Mouse (Mus musculus) kidney, adult 18-20 months (tissue): ENCODE data around the gene 4930578C19Rik.
A peak's percentile ranks its signal among the peaks of the same experiment; 100 is the strongest.
"Not testable (repeated sequence)": the region's sequence is repeated elsewhere in the genome, so short reads cannot be mapped to it uniquely, and the experiment has no call there.

Experiments
- DNase-seq: peaks from one replicate; pipeline ENCODE4 v3.0.0; 2021

4930578C19Rik gene

DNA sequence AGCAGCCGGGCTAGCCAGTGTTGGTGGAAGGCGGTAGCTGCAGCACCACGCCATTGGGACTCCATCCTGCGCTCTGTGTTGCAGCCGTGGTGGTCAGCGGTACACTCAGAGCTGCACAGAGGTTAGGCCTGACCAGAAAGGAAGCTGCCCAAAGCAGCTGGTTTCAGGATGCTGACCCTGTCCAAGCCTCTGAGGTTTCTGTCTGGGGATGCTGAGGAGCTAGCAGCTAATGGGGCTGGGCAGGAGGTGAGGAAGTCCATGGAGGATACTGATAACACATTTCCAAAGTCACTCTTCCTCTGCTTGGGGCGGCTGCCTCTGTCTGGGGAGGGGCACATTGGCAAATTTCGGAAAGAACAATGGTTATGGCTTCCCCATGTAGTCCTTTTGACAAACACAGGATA is at the start of gene 4930578C19Rik:
Gene 4930578C19Rik, minus strand, starts transcription at position 200 of the 404 bp plus-strand sequence.
- DNase-seq: peak; percentile 9

DNA sequence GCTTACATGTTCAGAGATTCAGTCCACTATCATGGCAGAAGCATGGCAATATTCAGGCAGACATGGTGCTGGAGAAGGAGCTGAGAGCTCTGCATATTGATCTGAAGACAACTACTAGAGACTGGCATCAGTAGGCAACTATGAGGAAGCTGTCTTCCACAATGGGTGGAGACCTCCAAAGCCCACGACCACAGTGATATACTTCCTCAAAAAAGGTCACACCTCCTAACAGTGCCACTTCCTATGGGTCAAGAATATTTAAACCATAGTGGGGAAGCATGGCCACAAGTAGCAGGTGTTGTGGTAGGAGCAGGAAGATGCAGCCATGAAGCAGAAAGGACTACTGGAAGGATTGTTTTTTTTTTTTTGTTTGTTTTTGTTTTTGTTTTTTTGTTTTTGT is 6.5 kb upstream of the 4930578C19Rik start:
- DNase-seq: no peak

DNA sequence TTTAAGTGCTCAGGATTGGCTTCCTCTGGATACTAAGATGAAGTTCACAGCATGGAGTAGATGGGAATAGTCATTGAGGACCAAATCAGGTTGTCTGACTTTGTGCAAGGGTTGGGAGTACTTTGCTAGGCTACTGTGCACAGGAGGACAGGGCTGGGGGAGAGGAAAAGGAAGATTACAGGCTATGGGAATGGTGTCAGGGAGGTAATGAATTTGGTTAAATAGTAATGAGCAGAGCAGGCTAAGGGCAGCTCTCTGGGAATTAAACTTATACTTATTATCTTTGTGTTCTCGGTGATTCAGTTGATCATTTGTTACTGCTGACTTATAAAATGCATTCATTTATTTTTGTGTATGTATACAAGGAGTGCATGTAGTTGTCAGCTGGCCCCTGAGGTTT is 1.7 kb upstream of the 4930578C19Rik start:
- no peak for DNase-seq

DNA sequence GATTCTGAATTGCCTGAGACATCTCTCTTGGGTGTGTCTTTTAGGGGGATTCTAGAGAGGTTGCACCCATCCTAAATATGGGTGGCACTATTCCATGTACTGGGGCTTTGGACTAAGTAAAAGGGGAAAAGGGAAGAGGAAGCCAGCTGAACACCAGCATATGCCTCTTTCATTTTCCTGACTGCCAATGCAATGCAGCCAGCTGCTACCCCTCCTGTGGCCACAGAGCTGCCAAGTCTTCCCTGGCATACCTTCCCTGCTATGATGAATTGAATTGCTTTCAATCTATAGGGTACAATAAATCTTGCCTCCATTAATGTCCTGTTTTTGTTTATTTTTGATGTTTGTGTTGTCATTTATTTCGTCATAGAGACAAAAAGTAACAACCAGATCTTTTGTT is 9.6 kb downstream of the 4930578C19Rik start:
- no peak for DNase-seq

DNA sequence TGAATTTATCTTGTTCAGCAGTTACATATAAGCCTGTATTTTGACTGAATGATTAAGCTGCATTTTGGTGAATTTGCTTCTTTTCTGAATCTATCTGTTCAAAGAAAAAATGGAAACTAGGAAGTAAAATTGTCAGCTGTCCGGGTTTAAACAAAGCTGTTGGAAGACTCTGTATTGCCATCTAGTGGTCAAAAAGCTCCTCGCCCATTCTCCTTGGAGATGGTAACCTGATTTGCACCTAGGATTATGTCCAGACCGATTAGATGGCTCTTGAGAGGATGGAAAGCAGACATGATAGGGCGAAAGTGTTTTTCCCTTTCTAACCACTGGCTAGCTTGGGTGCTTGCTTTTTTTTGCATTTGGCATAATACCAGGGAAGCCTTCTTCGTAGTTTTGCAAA is 19.1 kb downstream of the 4930578C19Rik start:
- peak; percentile 54 for DNase-seq

DNA sequence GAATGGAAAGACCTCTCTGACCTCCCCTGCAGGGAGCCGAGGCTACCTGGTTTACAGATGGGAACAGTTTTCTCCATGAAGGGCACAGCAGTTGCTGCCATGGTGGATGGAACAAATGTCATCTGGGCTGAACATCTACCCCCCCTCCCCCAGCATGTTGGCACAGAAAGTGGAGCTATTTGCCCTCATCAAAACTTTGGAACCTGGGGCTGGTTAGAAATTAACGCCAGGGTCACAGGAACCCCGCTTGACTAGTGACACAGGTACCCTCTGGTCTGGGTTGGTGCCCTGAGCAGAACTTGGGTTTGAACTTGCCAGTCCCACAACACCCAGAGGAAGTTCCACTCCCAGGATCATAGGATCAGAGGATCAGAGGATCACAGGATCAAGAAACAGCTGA is 35.7 kb downstream of the 4930578C19Rik start:
- no peak for DNase-seq

DNA sequence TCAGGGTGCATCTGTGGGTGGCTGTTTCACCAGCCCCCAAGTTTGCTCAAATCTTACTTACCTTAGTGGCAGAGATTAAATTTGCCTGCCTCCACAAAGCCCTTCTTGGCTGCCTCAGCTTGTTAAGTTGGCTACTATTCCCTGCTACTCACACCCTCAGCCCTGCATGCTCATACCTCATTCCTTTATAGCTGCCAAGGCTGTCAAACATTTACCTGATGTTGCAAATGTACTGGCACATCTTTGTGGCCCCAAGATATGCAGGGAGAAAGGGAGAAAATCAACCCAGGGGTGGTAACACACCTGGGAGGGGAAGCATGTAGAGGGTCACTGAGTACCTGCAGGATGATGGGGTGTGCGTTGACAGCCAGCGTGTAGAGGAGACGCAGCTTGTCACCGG is 38.0 kb downstream of the 4930578C19Rik start:
- peak; percentile 13 for DNase-seq

DNA sequence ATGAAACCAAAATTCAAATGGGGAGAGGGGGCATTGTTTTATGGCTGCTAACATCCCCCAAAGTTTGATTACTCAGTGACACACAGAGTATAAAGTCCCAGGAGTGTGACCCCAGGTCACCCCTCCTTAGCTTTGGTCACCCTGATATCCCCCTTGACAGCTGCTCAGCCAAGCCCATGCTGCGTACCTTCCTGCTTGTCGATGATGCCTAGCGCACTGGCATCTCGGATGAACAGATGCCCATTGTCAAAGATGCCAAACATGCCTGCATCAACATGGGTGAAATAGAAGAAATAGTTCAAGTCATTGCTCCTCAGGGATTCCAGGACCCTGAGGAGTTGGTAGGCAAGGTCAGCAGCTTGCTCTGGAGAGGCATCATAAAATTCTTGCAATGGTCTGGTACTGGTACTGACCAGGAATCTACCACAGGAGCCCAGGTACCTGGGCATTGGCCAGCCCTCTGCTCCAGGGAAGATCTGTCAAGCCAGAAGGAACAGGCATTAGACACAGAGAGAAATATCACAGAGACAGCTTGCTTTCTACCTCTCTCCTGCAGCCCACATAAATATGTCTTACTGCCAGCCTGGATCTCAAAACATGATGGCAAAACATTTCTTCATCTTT is 40.9 kb downstream of the 4930578C19Rik start:
- no peak for DNase-seq

DNA sequence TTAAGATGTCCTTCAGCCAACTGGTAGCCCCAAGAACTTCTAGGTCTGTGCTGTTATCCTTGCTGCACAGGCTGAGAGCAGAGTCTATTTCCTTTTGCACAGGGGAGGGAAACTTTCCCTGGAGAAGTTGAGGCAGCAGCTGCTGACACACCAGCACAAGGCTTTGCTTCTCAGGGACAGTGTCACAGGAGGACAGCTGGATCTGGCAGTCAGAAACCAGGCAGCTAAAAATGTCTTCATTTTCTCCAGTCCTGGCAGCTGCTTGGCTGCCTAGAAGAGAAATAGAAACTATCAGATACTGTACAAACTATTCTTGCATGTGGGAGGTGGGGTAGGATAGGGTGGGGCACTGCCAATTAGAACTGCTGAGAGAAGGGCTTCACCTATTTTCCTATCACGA is 42.2 kb downstream of the 4930578C19Rik start:
- no peak for DNase-seq

DNA sequence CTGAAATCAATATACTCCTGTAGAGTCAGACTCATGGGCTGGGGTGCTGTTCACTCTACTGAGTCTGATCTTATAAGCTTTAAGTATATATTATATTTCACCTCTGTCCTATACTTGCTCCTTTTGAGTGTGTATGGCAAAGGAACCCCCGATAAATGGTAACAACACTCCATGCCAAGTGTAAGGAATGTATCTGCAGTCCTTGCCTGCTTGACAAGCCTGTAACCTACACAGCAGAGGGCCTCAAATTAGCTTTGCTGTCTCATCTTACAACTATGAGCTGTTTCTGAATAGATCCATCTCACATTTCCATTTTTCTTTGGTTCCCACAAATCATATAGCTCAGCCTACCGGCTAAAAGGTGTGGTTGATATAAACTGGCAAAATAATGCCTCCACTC is 46.6 kb downstream of the 4930578C19Rik start:
- no peak for DNase-seq

DNA sequence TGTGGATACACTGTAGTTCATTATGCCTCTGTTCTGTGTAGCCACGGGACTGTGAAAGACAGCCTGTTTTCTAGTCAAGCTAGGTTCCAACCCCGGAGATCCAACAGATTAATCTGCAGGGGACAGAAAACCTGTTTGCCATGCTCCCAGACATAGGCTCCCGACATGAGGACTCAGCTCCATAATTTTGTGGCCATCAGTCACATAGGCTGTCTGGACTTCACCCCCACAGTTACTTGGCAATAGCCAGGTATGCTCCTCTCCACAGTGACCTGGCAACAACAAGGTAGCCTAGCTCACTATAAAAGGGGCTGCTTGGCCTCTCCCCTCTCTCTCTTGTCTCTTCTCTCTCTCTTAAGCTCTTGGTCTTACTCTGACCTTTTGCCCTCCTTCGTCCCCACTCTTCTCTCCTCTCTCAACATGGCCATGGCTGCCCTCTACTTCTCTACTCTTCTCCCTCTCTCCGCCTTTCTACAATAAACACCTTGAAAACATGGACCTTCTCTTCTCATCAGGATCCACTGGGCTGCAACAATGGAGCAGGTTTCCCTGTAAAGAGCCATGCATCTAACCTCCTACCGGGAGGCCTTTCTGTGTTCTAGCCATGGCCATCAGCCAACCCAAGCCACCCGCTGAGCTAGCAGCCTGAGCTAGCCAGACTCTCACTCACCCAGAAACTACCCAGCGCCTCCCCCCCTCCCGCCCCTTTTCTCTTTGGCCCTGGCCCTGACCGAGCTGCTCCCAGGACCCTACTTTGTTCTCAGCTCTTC is 49.9 kb downstream of the 4930578C19Rik start:
- no peak for DNase-seq

DNA sequence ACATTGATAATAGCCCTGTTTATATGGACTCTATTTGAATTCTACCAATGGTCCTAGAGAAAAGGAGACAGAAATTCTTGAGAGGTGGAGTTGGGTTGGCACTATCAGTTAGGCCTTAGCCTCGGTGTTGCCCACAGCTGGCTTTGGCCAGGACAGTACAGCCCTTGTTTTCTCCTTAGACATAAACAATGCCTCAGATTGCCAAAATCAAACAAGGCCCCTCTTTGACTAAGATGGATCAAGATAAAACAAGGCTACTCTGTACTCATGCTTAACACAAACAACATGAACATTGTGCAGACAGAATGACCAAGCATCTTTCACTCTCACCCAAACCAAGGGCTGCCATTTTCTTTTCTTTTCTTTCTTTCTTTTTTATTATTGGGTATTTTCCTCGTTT is 51.6 kb downstream of the 4930578C19Rik start:
- no peak for DNase-seq

DNA sequence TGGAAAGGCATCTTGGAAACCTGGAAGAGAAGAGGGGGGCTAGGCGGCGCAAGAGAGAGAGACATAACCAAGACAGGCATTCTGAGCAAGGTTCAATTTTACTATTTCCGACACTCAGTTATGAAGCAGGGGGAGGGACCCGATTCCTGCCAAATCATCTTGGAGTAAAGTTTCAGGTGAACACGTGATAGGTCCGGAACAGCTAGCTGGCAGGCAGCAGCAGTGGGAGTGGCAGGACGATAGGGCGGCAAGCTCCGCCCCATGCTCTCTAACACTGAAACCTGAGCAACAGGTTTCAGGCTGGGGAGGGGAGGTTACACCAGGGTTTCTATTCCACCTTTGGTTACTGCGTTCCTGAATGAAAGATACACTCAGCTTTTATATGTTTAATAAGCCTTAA is 58.9 kb downstream of the 4930578C19Rik start:
- DNase-seq: no peak

DNA sequence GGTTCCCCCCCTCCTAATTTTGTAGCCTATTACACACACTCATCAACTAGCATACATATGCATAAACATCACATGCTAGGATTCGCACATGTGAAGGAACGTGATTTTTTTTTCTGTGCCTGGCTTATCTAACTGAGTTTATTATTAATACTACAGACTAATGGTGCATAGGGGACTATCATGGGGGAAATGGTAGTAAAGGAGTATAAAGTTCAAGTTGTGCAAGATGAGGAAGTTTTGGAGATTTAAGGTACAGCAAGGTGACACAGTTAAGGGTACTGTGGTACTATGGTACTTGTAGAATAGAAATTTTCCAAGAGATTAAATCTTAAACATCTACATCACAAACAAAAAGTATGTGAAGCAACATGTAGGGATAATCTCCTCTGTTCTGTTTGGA is 64.5 kb downstream of the 4930578C19Rik start:
- DNase-seq: no peak

DNA sequence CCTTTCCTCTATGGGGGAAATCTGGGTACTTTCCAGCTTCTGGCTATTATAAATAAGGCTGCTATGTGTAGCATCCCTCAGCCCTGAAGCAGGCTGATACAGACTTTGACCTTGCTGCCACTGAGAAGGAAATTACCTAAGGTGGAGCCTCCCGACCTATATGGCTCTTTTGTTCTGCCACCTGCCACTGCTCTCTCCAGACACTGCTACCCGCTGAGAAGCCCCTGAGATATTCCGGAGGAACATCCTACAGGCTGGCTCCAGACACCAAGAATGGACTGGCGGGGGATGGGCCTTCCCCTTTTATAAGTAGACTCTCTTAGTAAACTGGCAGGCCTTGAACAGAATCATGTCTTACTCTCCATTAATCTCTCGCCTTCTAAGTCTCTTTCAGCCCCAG is 77.0 kb downstream of the 4930578C19Rik start:
- not testable (repeated sequence) for DNase-seq
